Mouse (Mus musculus) limb, embryonic 14.5 days (tissue): ENCODE results near the gene Arhgef3. TPM values are rescaled to one million over a fixed set of nuclear protein-coding genes. Genes with fewer than 3 reads are reported as not detected.

Experiments
- ATAC-seq: fragments of 200-750 bp; cut with Nextera tagmentation; 2 replicates; pipeline ENCODE4 v1.8.0; 2017; ENCODE audit warnings: low read depth, moderate number of reproducible peaks, moderate TSS enrichment; ENCODE audit not compliant: low FRiP score
- DNase-seq: peaks from one replicate; pipeline ENCODE4 v3.0.0-alpha.2; 2015; ENCODE audit warnings: low spot score
- H3K27ac ChIP-seq: fragments of 300-500 bp; sonication (generic); replicated peaks from 2 replicates; pipeline ENCODE4 v1.5.1; 2014; ENCODE audit warnings: low read depth, mild to moderate bottlenecking, low read length, moderate library complexity, mixed read lengths
- H3K27me3 ChIP-seq: fragments of 300-500 bp; sonication (generic); 2 replicates; pipeline ENCODE4 v1.6.1; 2014; ENCODE audit warnings: low read length, mixed read lengths; ENCODE audit not compliant: control insufficient read depth, insufficient read depth
- H3K36me3 ChIP-seq: fragments of 300-500 bp; sonication (generic); 2 replicates; pipeline ENCODE4 v1.6.1; 2014; ENCODE audit warnings: mild to moderate bottlenecking, low read length, moderate library complexity, mixed read lengths; ENCODE audit not compliant: control insufficient read depth, insufficient read depth
- H3K4me1 ChIP-seq: fragments of 300-500 bp; sonication (generic); 2 replicates; pipeline ENCODE4 v1.6.1; 2014; ENCODE audit warnings: antibody characterized with exemption, low read length, mixed read lengths; ENCODE audit not compliant: control insufficient read depth, insufficient read depth
- H3K4me2 ChIP-seq: fragments of 300-500 bp; sonication (generic); replicated peaks from 2 replicates; pipeline ENCODE4 v1.6.1; 2014; ENCODE audit warnings: low read depth, mild to moderate bottlenecking, low read length, moderate library complexity; ENCODE audit not compliant: severe bottlenecking
- H3K4me3 ChIP-seq: fragments of 300-500 bp; sonication (generic); replicated peaks from 2 replicates; pipeline ENCODE4 v1.5.1; 2014; ENCODE audit warnings: low read length
- H3K9ac ChIP-seq: fragments of 300-500 bp; sonication (generic); 2 replicates; pipeline ENCODE4 v1.6.1; 2014; ENCODE audit warnings: mild to moderate bottlenecking, low read depth, low read length, moderate library complexity; ENCODE audit not compliant: severe bottlenecking
- H3K9me3 ChIP-seq: fragments of 300-500 bp; sonication (generic); 2 replicates; pipeline ENCODE4 v1.6.1; 2016; ENCODE audit warnings: low read length; ENCODE audit not compliant: control insufficient read depth
- POLR2A ChIP-seq: fragments of 200-500 bp; IDR thresholded peaks from 2 replicates; pipeline ENCODE4 v1.8.0; 2012; ENCODE audit warnings: inconsistent platforms, mild to moderate bottlenecking, moderate library complexity, borderline replicate concordance; ENCODE audit not compliant: insufficient read depth, insufficient read length; ENCODE audit errors: extremely low read depth
- WGBS: fragments of 180-500 bp; shearing (Covaris S2); extraction: QIAGEN DNeasy Blood & Tissue Kit; methylation state at CpG from one replicate; pipeline ENCODE4 v1.1.7; 2014; 5-methylcytosine and 5-hydroxymethylcytosine counted together
- polyA plus RNA-seq, 2 experiments: library from polyadenylated mRNA; depleted of rRNA in 1 of 2; stranded (reverse) in 1 of 2; unstranded in 1 of 2; fragments of >200 nt; fragmentation: Nextera tagmentation in 1 of 2; extraction: Ambion mirVana in 1 of 2; gene quantifications; 2 replicates each; pipeline versions ENCODE4 v1.2.1 to v1.2.3; 2012 to 2014

The Arhgef3 gene
- polyA plus RNA-seq, 2 experiments: 14.3 to 22.5 TPM

DNA sequence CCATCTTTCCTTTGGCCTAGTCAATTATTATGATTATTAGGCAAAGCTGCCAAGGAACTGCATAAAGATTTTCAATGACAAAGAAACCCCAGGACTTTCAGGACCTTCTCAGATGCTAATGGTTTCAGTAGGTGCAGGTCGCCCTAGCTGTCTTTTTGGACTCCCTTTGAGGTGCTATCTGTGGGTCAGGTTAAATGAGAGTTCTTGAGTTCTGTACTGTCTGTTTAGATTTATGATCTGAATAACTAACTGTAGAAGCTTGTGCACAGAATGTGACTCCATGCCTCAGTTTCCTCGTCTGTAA lies 158.1 kb downstream of the Arhgef3 start:
- Histone ChIP-seq H3K27ac (no peak overlapping the region), H3K4me3 (no peak overlapping the region), H3K4me1 (no peaks in the 10 kb centered on the region), H3K4me2 (no peak overlapping the region), H3K27me3 (no peaks in the 10 kb centered on the region), H3K9me3 (no peaks in the 10 kb centered on the region), H3K36me3 (no peaks in the 10 kb centered on the region), H3K9ac (no peak overlapping the region)
- DNase-seq: no peak
- 89% methylated on average over 2 of the region's 2 CpGs for WGBS
- ATAC-seq: no peak
- TF ChIP-seq POLR2A: no peak

- Histone ChIP-seq H3K4me3 (no peak overlapping the region), H3K27ac (no peak overlapping the region), H3K9me3 (no peaks in the 10 kb centered on the region), H3K4me1 (no peaks in the 10 kb centered on the region), H3K36me3 (no peaks in the 10 kb centered on the region), H3K9ac (no peak overlapping the region), H3K4me2 (no peak overlapping the region), H3K27me3 (no peaks in the 10 kb centered on the region)
- ATAC-seq (no peak), DNase-seq (no peak)
- TF ChIP-seq POLR2A: no peak
Measured at GRCm38 (mm10) chr14:27273169-27273568, 158.5 kb downstream of the Arhgef3 start.

DNA sequence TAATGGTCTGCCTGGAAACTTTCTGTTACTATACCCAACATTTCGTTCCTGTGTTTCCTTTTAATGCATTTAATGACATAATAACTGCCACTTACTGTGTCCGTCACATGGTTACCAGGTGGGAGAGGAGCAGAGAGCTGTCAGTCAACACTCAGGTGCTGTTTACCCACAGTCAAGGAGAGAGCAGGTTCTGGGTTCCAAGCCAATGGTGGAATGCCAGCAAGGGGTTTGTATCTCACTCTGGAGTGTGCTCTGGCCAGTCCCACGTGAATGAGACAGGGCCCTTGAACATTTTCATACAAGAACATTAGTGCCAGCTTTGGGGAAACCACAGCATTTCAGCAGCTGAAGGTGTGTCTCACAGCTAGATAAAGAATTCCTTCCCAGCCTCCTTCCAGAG lies 162.6 kb downstream of the Arhgef3 start:
- H3K27ac ChIP-seq: no peak overlapping the region
- WGBS: 66% methylated on average over 3 of the region's 3 CpGs

GRCm38 (mm10) chr14:27280201-27280890 lies 165.6 kb downstream of the Arhgef3 start:
- Histone ChIP-seq H3K4me1 (peaks cover 14% of the 10 kb centered on the region; the same call in 1 of the 2 replicates), H3K9me3 (no peaks in the 10 kb centered on the region), H3K4me2 (no peak overlapping the region), H3K27me3 (no peaks in the 10 kb centered on the region), H3K9ac (no peak overlapping the region), H3K27ac (no peak overlapping the region), H3K4me3 (no peak overlapping the region), H3K36me3 (no peaks in the 10 kb centered on the region)
- DNase-seq: no peak
- ATAC-seq: no peak
- TF ChIP-seq POLR2A: no peak
- WGBS: 88% methylated on average over 8 of the region's 8 CpGs

More for the DNA sequence above, 162.6 kb downstream of the Arhgef3 start:
- no peak for TF ChIP-seq POLR2A
- Histone ChIP-seq H3K27me3 (no peaks in the 10 kb centered on the region), H3K9me3 (no peaks in the 10 kb centered on the region), H3K9ac (no peak overlapping the region), H3K36me3 (no peaks in the 10 kb centered on the region), H3K4me2 (no peak overlapping the region), H3K4me3 (no peak overlapping the region), H3K4me1 (peaks cover 11% of the 10 kb centered on the region; the same call in 1 of the 2 replicates)
- no peak for DNase-seq
- no peak for ATAC-seq

GRCm38 (mm10) chr14:27283956-27284355 lies 169.3 kb downstream of the Arhgef3 start:
- TF ChIP-seq POLR2A: no peak
- no peak overlapping the region for H3K27ac ChIP-seq
- peaks cover 17% of the 10 kb centered on the region; the same call in 1 of the 2 replicates for H3K4me1 ChIP-seq
- no peak overlapping the region for H3K9ac ChIP-seq
- no peak overlapping the region for H3K4me2 ChIP-seq
- H3K27me3 ChIP-seq: no peaks in the 10 kb centered on the region
- H3K4me3 ChIP-seq: no peak overlapping the region
- DNase-seq (no peak), ATAC-seq (no peak)
- H3K9me3 ChIP-seq: no peaks in the 10 kb centered on the region
- no peaks in the 10 kb centered on the region for H3K36me3 ChIP-seq
